Mouse (Mus musculus): ENCODE data around the gene Stk19.
"Not testable (repeated sequence)": the region's sequence is repeated elsewhere in the genome, so short reads cannot be mapped to it uniquely, and the experiment has no call there.

Gene Stk19

GRCm38 (mm10) chr17:34840736-34841307 lies 4.1 kb upstream of the Stk19 start:
- no peak for DNase-seq (ENCODE audit: low spot score in 2 of 2)

- no peak for DNase-seq (ENCODE audit: low spot score in 2 of 2)
Observed at GRCm38 (mm10) chr17:34838785-34839184, 2.0 kb upstream of the Stk19 start.

GRCm38 (mm10) chr17:34837464-34838324 lies 949 bp upstream of the Stk19 start:
- DNase-seq (ENCODE audit: low spot score in 2 of 2): peak in 1 of 2 experiments; percentile 28

GRCm38 (mm10) chr17:34836155-34836855 lies 440 bp downstream of the Stk19 start:
- no peak for DNase-seq (ENCODE audit: low spot score in 2 of 2)

GRCm38 (mm10) chr17:34830776-34831175 lies 6.0 kb downstream of the Stk19 start:
- DNase-seq (ENCODE audit: low spot score in 2 of 2): not testable (repeated sequence)

- DNase-seq (ENCODE audit: low spot score in 2 of 2): no peak
Observed at GRCm38 (mm10) chr17:34814818-34815370, 21.9 kb downstream of the Stk19 start.

GRCm38 (mm10) chr17:34813747-34814146 lies 23.0 kb downstream of the Stk19 start:
- DNase-seq (ENCODE audit: low spot score in 2 of 2): peak in 1 of 2 experiments; percentile 28

- no peak for DNase-seq (ENCODE audit: low spot score in 2 of 2)
Observed at GRCm38 (mm10) chr17:34811275-34811674, 25.5 kb downstream of the Stk19 start.

- not testable (repeated sequence) for DNase-seq (ENCODE audit: low spot score in 2 of 2)
Observed at GRCm38 (mm10) chr17:34810811-34811210, 25.9 kb downstream of the Stk19 start.

- not testable (repeated sequence) for DNase-seq (ENCODE audit: low spot score in 2 of 2)
Observed at GRCm38 (mm10) chr17:34810411-34810810, 26.3 kb downstream of the Stk19 start.

GRCm38 (mm10) chr17:34808599-34809205 lies 28.0 kb downstream of the Stk19 start:
- peak in 1 of 2 experiments; percentile 11 for DNase-seq (ENCODE audit: low spot score in 2 of 2)

GRCm38 (mm10) chr17:34807176-34807575 lies 29.6 kb downstream of the Stk19 start:
- no peak for DNase-seq (ENCODE audit: low spot score in 2 of 2)

- peak in 1 of 2 experiments; percentile 17 for DNase-seq (ENCODE audit: low spot score in 2 of 2)
Observed at GRCm38 (mm10) chr17:34804871-34805562, 31.7 kb downstream of the Stk19 start.

- DNase-seq (ENCODE audit: low spot score in 2 of 2): not testable (repeated sequence)
Observed at GRCm38 (mm10) chr17:34804301-34804700, 32.4 kb downstream of the Stk19 start, which contains the start of gene Cyp21a1. TSS of gene Cyp21a1 (minus strand) at chr17:34804561.

- peak in 1 of 2 experiments; percentile 13 for DNase-seq (ENCODE audit: low spot score in 2 of 2)
Observed at GRCm38 (mm10) chr17:34803367-34803766, 33.4 kb downstream of the Stk19 start.

- peak in 1 of 2 experiments; percentile 11 for DNase-seq (ENCODE audit: low spot score in 2 of 2)
Observed at GRCm38 (mm10) chr17:34802756-34803155, 34.0 kb downstream of the Stk19 start.

- peak in 1 of 2 experiments; percentile 15 for DNase-seq (ENCODE audit: low spot score in 2 of 2)
Observed at GRCm38 (mm10) chr17:34800781-34801305, 35.9 kb downstream of the Stk19 start.

- no peak for DNase-seq (ENCODE audit: low spot score in 2 of 2)
Observed at GRCm38 (mm10) chr17:34799531-34799925, 37.2 kb downstream of the Stk19 start.

GRCm38 (mm10) chr17:34798866-34799530 lies 37.7 kb downstream of the Stk19 start:
- no peak for DNase-seq (ENCODE audit: low spot score in 2 of 2)

GRCm38 (mm10) chr17:34798071-34798470 lies 38.7 kb downstream of the Stk19 start:
- not testable (repeated sequence) for DNase-seq (ENCODE audit: low spot score in 2 of 2)

Measured in cerebellum, postnatal 4 days (tissue).